Mouse (Mus musculus) liver, embryonic 14.5 days (tissue): Measurements from ENCODE around the gene Treml1. TPM values are rescaled to one million over a fixed set of nuclear protein-coding genes. Genes with fewer than 3 reads are reported as not detected.

Experiments
- ATAC-seq: fragments of 200-750 bp; cut with Nextera tagmentation; 2 replicates; pipeline ENCODE4 v1.8.0; 2017; ENCODE audit warnings: moderate number of reproducible peaks, mild to moderate bottlenecking, moderate library complexity; ENCODE audit not compliant: insufficient read depth
- DNase-seq, 3 experiments: peaks; one replicate each; pipeline ENCODE4 v3.0.0-alpha.2; 2012 to 2013; ENCODE audit warnings: low read depth in 3 of 3, low spot score in 3 of 3
- H3K27ac ChIP-seq: fragments of 300-500 bp; sonication (generic); 2 replicates; pipeline ENCODE4 v1.5.1; 2014; ENCODE audit warnings: moderate library complexity, mild to moderate bottlenecking, control low read depth, inconsistent platforms
- H3K27me3 ChIP-seq: fragments of 300-500 bp; sonication (generic); 2 replicates; pipeline ENCODE4 v1.6.1; 2014; ENCODE audit warnings: mild to moderate bottlenecking, low read length, moderate library complexity; ENCODE audit not compliant: control insufficient read depth, insufficient read depth
- H3K36me3 ChIP-seq: fragments of 300-500 bp; sonication (generic); replicated peaks from 2 replicates; pipeline ENCODE4 v1.6.1; 2014; ENCODE audit warnings: low read depth; ENCODE audit not compliant: control insufficient read depth, insufficient read depth
- H3K4me1 ChIP-seq, 2 experiments: fragments of 200-500 bp in 1 of 2; fragments of 300-500 bp in 1 of 2; sonication (generic) in 1 of 2; replicated peaks; 2 replicates each; pipeline ENCODE4 v1.6.1; 2012 to 2014; ENCODE audit warnings: antibody characterized with exemption in 1 of 2, inconsistent platforms in 1 of 2, low read length in 1 of 2; ENCODE audit not compliant: control insufficient read depth in 2 of 2, insufficient read depth in 2 of 2
- H3K4me2 ChIP-seq: fragments of 300-500 bp; sonication (generic); 2 replicates; pipeline ENCODE4 v1.6.1; 2014; ENCODE audit warnings: low read depth, mild to moderate bottlenecking, control low read depth, moderate library complexity
- H3K4me3 ChIP-seq, 2 experiments: fragments of 200-500 bp in 1 of 2; fragments of 300-500 bp in 1 of 2; sonication (generic) in 1 of 2; 2 replicates each; pipeline ENCODE4 v1.5.1; 2012 to 2014; ENCODE audit warnings: low read depth in 2 of 2, low read length in 2 of 2, mild to moderate bottlenecking in 2 of 2, control low read depth in 1 of 2, inconsistent platforms in 1 of 2, moderate library complexity in 1 of 2; ENCODE audit not compliant: insufficient read depth in 1 of 2
- H3K9ac ChIP-seq: fragments of 300-500 bp; sonication (generic); replicated peaks from 2 replicates; pipeline ENCODE4 v1.6.1; 2014; ENCODE audit warnings: mild to moderate bottlenecking, control low read depth, moderate library complexity
- H3K9me3 ChIP-seq: fragments of 300-500 bp; sonication (generic); 2 replicates; pipeline ENCODE4 v1.6.1; 2016; ENCODE audit warnings: low read length, mixed read lengths; ENCODE audit not compliant: control insufficient read depth
- CTCF ChIP-seq: IDR thresholded peaks from 2 replicates; pipeline ENCODE4 v1.5.1; 2016; ENCODE audit warnings: antibody characterized with exemption, low read depth, control low read depth
- EP300 ChIP-seq: IDR thresholded peaks from 2 replicates; pipeline ENCODE4 v1.6.1; 2016; ENCODE audit warnings: antibody characterized with exemption, low read depth
- WGBS: fragments of 180-500 bp; shearing (Covaris S2); extraction: QIAGEN DNeasy Blood & Tissue Kit; methylation state at CpG from one replicate; pipeline ENCODE4 v1.1.7; 2014; ENCODE audit not compliant: insufficient replicate concordance; 5-methylcytosine and 5-hydroxymethylcytosine counted together
- polyA plus RNA-seq, 2 experiments: library from polyadenylated mRNA; depleted of rRNA in 1 of 2; stranded (reverse) in 1 of 2; unstranded in 1 of 2; fragments of >200 nt; fragmentation: Nextera tagmentation in 1 of 2; extraction: Ambion mirVana in 1 of 2; gene quantifications; 2 replicates each; pipeline versions ENCODE4 v1.2.1 to v1.2.3; 2012 to 2014

Gene Treml1
- polyA plus RNA-seq, 2 experiments = 13.9 to 16.4 TPM

GRCm38 (mm10) chr17:48389442-48389841 lies 29.7 kb downstream of the Treml1 start:
- Histone ChIP-seq H3K4me2 (no peak overlapping the region), H3K9me3 (no peaks in the 10 kb centered on the region), H3K9ac (no peak overlapping the region), H3K4me3 (no peak overlapping the region), H3K27me3 (no peaks in the 10 kb centered on the region), H3K36me3 (peaks cover 80% of the 10 kb centered on the region), H3K27ac (no peak overlapping the region), H3K4me1 (peaks cover 0 to 4% of the 10 kb centered on the region in 2 experiments; a peak in 1 of 4 replicates)
- TF ChIP-seq EP300 (no peak), CTCF (no peak)
- DNase-seq = no peak
- ATAC-seq = no peak
- 59% methylated on average over 5 of the region's 5 CpGs for WGBS

- 88% methylated on average over 5 of the region's 5 CpGs for WGBS
- DNase-seq = no peak
Measured at GRCm38 (mm10) chr17:48391446-48391845, 31.7 kb downstream of the Treml1 start.

GRCm38 (mm10) chr17:48392616-48393015 lies 32.9 kb downstream of the Treml1 start:
- Histone ChIP-seq H3K4me1 (0 out of 4 replicates have a peak, but pooled peaks cover 0 to 2% of the 10 kb centered on the region in 2 experiments), H3K36me3 (peaks cover 93% of the 10 kb centered on the region), H3K9ac (no peak overlapping the region), H3K9me3 (no peaks in the 10 kb centered on the region), H3K27me3 (no peaks in the 10 kb centered on the region), H3K27ac (no peak overlapping the region), H3K4me2 (no peak overlapping the region), H3K4me3 (no peak overlapping the region)
- WGBS = 88% methylated on average over 3 of the region's 3 CpGs
- ATAC-seq (no peak), DNase-seq (no peak)
- TF ChIP-seq CTCF (no peak), EP300 (no peak)

More at GRCm38 (mm10) chr17:48391446-48391845, 31.7 kb downstream of the Treml1 start:
- Histone ChIP-seq H3K4me1 (0 out of 4 replicates have a peak, but pooled peaks cover 0 to 2% of the 10 kb centered on the region in 2 experiments), H3K4me3 (no peak overlapping the region), H3K9me3 (no peaks in the 10 kb centered on the region), H3K9ac (no peak overlapping the region), H3K27me3 (no peaks in the 10 kb centered on the region), H3K4me2 (no peak overlapping the region), H3K27ac (no peak overlapping the region), H3K36me3 (peaks cover 97% of the 10 kb centered on the region)
- TF ChIP-seq CTCF (no peak), EP300 (no peak)
- no peak for ATAC-seq

- Histone ChIP-seq H3K27ac (no peak overlapping the region), H3K4me3 (no peak overlapping the region), H3K4me1 (peaks cover 22 to 30% of the 10 kb centered on the region in 2 experiments), H3K27me3 (no peaks in the 10 kb centered on the region), H3K4me2 (no peak overlapping the region), H3K36me3 (peaks cover 47% of the 10 kb centered on the region), H3K9me3 (no peaks in the 10 kb centered on the region), H3K9ac (no peak overlapping the region)
- ATAC-seq = no peak
- no peak for TF ChIP-seq CTCF
- TF ChIP-seq EP300 = no peak
- WGBS = 83% methylated on average over 4 of the region's 4 CpGs
- DNase-seq = no peak
Measured at GRCm38 (mm10) chr17:48401710-48402109, 42.0 kb downstream of the Treml1 start.

DNA sequence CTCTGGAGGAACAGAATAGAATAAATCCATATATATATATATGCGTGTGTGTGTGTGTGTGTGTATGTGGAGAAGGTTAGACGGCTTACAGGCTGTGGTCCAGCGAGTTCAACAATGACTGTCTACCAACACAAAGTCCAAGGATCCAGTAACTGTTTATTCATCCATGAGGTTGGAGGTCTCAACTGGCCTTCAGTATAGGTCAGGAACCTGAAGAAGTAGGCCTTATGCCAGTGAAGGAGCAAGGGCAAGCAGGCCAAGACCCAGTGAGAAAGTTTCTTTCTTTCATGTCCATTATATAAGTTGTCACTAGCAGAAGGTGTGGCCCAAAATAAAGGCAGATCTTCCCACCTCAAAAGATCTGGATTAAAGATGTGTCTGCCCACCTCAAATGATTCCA lies 43.0 kb downstream of the Treml1 start:
- Histone ChIP-seq H3K27ac (no peak overlapping the region), H3K4me3 (no peak overlapping the region), H3K4me2 (no peak overlapping the region), H3K36me3 (peaks cover 38% of the 10 kb centered on the region), H3K27me3 (no peaks in the 10 kb centered on the region), H3K9ac (no peak overlapping the region), H3K9me3 (no peaks in the 10 kb centered on the region), H3K4me1 (peaks cover 32 to 40% of the 10 kb centered on the region in 2 experiments)
- TF ChIP-seq EP300 (no peak), CTCF (no peak)
- WGBS = 76% methylated on average over 3 of the region's 3 CpGs
- no peak for ATAC-seq
- no peak for DNase-seq
